Mouse (Mus musculus) intestine, embryonic 14.5 days (tissue): ENCODE data around the gene Atp6v0a4. TPM values are rescaled to one million over a fixed set of nuclear protein-coding genes. Genes with fewer than 3 reads are reported as not detected.

Source experiments
- ATAC-seq: fragments of 200-750 bp; cut with Nextera tagmentation; replicated peaks from 2 replicates; pipeline ENCODE4 v1.8.0; 2017; ENCODE audit warnings: low read depth, moderate number of reproducible peaks, moderate TSS enrichment, moderate library complexity; ENCODE audit not compliant: low FRiP score, low TSS enrichment
- DNase-seq: peaks from one replicate; pipeline ENCODE4 v3.0.0-alpha.2; 2018; ENCODE audit warnings: low spot score
- H3K27ac ChIP-seq: fragments of 300-500 bp; sonication (generic); 2 replicates; pipeline ENCODE4 v1.5.1; 2014; ENCODE audit warnings: low read depth, mild to moderate bottlenecking, control low read depth
- H3K27me3 ChIP-seq: fragments of 300-500 bp; sonication (generic); replicated peaks from 2 replicates; pipeline ENCODE4 v1.6.1; 2014; ENCODE audit warnings: low read length, control low read depth; ENCODE audit not compliant: control insufficient read depth, insufficient read depth
- H3K36me3 ChIP-seq: fragments of 300-500 bp; sonication (generic); 2 replicates; pipeline ENCODE4 v1.6.1; 2014; ENCODE audit warnings: low read length, control low read depth; ENCODE audit not compliant: control insufficient read depth, insufficient read depth
- H3K4me1 ChIP-seq: fragments of 300-500 bp; sonication (generic); replicated peaks from 2 replicates; pipeline ENCODE4 v1.6.1; 2014; ENCODE audit warnings: low read length, control low read depth, mixed read lengths; ENCODE audit not compliant: control insufficient read depth, insufficient read depth
- H3K4me2 ChIP-seq: fragments of 300-500 bp; sonication (generic); 2 replicates; pipeline ENCODE4 v1.6.1; 2014; ENCODE audit warnings: low read length
- H3K4me3 ChIP-seq: fragments of 300-500 bp; sonication (generic); 2 replicates; pipeline ENCODE4 v1.5.1; 2014; ENCODE audit warnings: low read depth, low read length, control low read depth, mixed read lengths
- H3K9ac ChIP-seq: fragments of 300-500 bp; sonication (generic); 2 replicates; pipeline ENCODE4 v1.6.1; 2014; ENCODE audit warnings: mild to moderate bottlenecking, low read length
- H3K9me3 ChIP-seq: fragments of 300-500 bp; sonication (generic); 2 replicates; pipeline ENCODE4 v1.6.1; 2016; ENCODE audit warnings: low read length, control low read depth; ENCODE audit not compliant: control insufficient read depth
- WGBS: fragments of 180-500 bp; shearing (Covaris S2); extraction: QIAGEN DNeasy Blood & Tissue Kit; methylation state at CpG from one replicate; pipeline ENCODE4 v1.1.7; 2014; 5-methylcytosine and 5-hydroxymethylcytosine counted together
- polyA plus RNA-seq: library from polyadenylated mRNA; unstranded; fragments of >200 nt; fragmentation: Nextera tagmentation; extraction: Ambion mirVana; gene quantifications from 2 replicates; pipeline ENCODE4 v1.2.1, GENCODE M21; 2014

The Atp6v0a4 gene
- polyA plus RNA-seq, 1 experiment from 2014 or later: 1.9 TPM

DNA sequence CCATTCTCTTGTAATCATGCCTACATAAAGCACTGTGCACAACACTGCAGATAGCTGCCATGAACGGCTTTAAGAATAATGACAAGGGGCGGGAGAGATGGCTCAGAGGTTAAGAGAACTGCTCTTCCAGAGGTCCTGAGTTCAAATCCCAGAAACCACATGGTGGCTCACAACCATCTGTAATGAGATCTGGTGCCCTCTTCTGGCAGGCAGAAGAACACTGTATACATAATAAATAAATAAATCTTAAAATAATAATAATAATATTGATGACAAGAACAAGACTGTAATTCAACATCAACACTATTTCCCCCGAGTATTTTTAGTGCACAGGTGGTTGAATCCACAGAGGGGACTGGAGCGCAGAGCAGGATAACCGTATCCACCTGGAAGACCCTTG, 31.8 kb upstream of the Atp6v0a4 start:
- no peak overlapping the region for H3K9ac ChIP-seq
- 89% methylated on average over 5 of the region's 5 CpGs for WGBS
- H3K36me3 ChIP-seq: peaks cover 29% of the 10 kb centered on the region
- H3K27ac ChIP-seq: no peak overlapping the region
- no peaks in the 10 kb centered on the region for H3K4me1 ChIP-seq
- no peaks in the 10 kb centered on the region for H3K9me3 ChIP-seq
- DNase-seq (no peak), ATAC-seq (no peak)
- no peak overlapping the region for H3K4me2 ChIP-seq
- no peak overlapping the region for H3K4me3 ChIP-seq
- H3K27me3 ChIP-seq: no peaks in the 10 kb centered on the region

GRCm38 (mm10) chr6:38152305-38152704, 27.9 kb upstream of the Atp6v0a4 start:
- Histone ChIP-seq H3K36me3 (peaks cover 31% of the 10 kb centered on the region), H3K27ac (no peak overlapping the region), H3K4me2 (no peak overlapping the region), H3K9me3 (no peaks in the 10 kb centered on the region), H3K9ac (no peak overlapping the region), H3K4me3 (no peak overlapping the region), H3K4me1 (no peaks in the 10 kb centered on the region), H3K27me3 (no peaks in the 10 kb centered on the region)
- DNase-seq (no peak), ATAC-seq (peak; percentile 56)
- 77% methylated on average over 11 of the region's 11 CpGs for WGBS

DNA sequence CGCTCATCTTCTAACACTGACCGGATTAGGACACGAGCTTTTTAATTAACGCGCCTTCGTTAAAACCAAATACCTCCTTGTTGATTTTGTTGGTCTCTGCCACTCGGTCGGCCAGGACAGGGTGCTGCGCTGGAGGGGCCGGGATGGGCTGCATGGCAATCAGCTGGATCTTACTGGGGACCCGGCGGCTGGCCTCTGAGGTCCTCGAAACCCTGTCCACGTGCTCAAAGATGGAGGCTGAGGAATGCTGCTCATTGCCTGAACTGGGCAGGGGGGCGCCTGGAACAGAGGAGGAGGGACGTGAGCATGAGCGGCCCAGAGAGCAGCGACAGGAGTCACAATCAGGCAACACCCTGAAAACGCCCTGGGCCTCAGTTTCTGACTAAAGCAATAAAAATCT, 25.1 kb upstream of the Atp6v0a4 start:
- H3K27ac ChIP-seq: no peak overlapping the region
- no peak overlapping the region for H3K4me3 ChIP-seq
- no peak for DNase-seq
- no peak overlapping the region for H3K9ac ChIP-seq
- H3K27me3 ChIP-seq: no peaks in the 10 kb centered on the region
- WGBS: 91% methylated on average over 19 of the region's 19 CpGs
- peaks cover 28% of the 10 kb centered on the region for H3K36me3 ChIP-seq
- ATAC-seq: no peak
- H3K4me2 ChIP-seq: no peak overlapping the region
- H3K9me3 ChIP-seq: no peaks in the 10 kb centered on the region
- H3K4me1 ChIP-seq: peaks cover 9% of the 10 kb centered on the region; the same call in 1 of the 2 replicates

GRCm38 (mm10) chr6:38148626-38149025, 24.2 kb upstream of the Atp6v0a4 start:
- Histone ChIP-seq H3K4me3 (no peak overlapping the region), H3K36me3 (peaks cover 28% of the 10 kb centered on the region), H3K9me3 (no peaks in the 10 kb centered on the region), H3K27me3 (no peaks in the 10 kb centered on the region), H3K9ac (no peak overlapping the region), H3K4me1 (peaks cover 9% of the 10 kb centered on the region; the same call in 1 of the 2 replicates), H3K4me2 (no peak overlapping the region), H3K27ac (no peak overlapping the region)
- 84% methylated on average over 10 of the region's 10 CpGs for WGBS
- ATAC-seq (no peak), DNase-seq (no peak)

DNA sequence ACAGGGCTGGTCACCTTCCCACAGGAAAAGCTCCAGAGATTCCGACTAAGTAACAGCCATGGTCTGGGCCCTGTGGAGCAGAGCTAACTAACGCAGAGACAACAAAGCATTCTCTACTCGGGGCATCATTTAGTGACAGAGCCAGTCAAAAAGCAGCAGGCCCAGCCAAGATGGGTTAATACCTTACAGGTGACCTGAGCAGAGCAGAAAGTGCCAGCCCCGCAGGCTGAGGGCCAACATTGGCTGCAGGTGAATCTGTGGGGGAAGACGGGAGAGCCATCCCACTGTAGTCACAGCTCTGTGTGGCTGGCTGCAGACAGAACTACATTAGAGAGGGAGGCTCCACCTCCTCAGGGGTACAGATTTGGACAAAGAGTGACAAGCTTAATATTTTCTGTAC, 22.9 kb upstream of the Atp6v0a4 start:
- H3K4me3 ChIP-seq: no peak overlapping the region
- peaks cover 28% of the 10 kb centered on the region for H3K36me3 ChIP-seq
- no peaks in the 10 kb centered on the region for H3K9me3 ChIP-seq
- H3K4me1 ChIP-seq: peaks cover 9% of the 10 kb centered on the region; the same call in 1 of the 2 replicates
- ATAC-seq (no peak), DNase-seq (no peak)
- H3K4me2 ChIP-seq: no peak overlapping the region
- 91% methylated on average over 5 of the region's 5 CpGs for WGBS
- H3K27me3 ChIP-seq: no peaks in the 10 kb centered on the region
- no peak overlapping the region for H3K9ac ChIP-seq
- H3K27ac ChIP-seq: no peak overlapping the region

GRCm38 (mm10) chr6:38145463-38146065, 21.2 kb upstream of the Atp6v0a4 start:
- no peak overlapping the region for H3K9ac ChIP-seq
- H3K9me3 ChIP-seq: no peaks in the 10 kb centered on the region
- no peaks in the 10 kb centered on the region for H3K27me3 ChIP-seq
- H3K4me1 ChIP-seq: peaks cover 9% of the 10 kb centered on the region; the same call in 1 of the 2 replicates
- peak overlapping the region; percentile 38; the same call in 1 of the 2 replicates for H3K27ac ChIP-seq
- DNase-seq: no peak
- no peak for ATAC-seq
- no peak overlapping the region for H3K4me3 ChIP-seq
- H3K36me3 ChIP-seq: peaks cover 28% of the 10 kb centered on the region
- 62% methylated on average over 8 of the region's 8 CpGs for WGBS
- no peak overlapping the region for H3K4me2 ChIP-seq

DNA sequence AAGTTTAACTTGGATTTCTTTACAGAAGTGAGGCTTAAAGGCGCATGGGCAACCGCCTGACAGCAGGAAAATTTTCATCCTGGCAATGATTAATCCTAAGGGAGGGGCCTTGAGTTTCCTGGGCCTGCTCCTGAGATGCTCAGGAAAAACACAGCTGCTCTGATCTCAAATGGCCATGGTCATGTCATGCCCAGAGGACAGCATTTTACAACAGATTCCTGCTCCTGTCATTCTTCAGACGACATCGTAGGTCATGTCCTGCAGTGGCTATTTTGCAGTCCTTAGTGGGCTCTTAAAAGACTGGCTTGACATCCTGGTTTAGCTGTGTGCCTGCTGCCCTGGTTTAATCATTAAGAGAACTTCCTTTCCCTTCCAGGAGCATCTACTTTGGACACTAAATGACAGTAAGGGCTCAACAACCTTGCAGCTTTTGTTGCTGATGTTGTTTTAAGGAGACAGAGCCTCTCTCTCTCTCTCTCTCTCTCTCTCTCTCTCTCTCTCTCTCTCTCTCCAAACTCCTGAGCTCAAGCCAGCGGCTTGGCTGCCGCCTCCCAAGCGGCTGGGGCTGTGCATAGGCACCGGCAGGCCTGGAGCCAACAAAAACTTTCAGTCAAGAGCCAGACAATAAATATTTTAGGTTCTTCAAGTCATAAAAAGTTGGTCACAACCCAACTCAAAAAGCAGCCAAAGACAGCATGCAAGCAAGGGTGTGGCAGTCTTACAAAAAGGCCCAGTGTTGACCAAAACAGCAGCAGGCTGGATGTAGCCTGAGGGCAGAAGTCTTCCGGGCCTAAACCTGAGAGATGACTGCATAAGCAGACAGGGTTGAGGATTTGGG, 20.0 kb upstream of the Atp6v0a4 start:
- no peak overlapping the region for H3K4me2 ChIP-seq
- 52% methylated on average over 9 of the region's 9 CpGs for WGBS
- 0 out of 2 replicates have a peak overlapping the region, but pooled peaks have one; percentile 25 for H3K27ac ChIP-seq
- H3K36me3 ChIP-seq: peaks cover 26% of the 10 kb centered on the region
- H3K27me3 ChIP-seq: no peaks in the 10 kb centered on the region
- peaks cover 9% of the 10 kb centered on the region; the same call in 1 of the 2 replicates for H3K4me1 ChIP-seq
- ATAC-seq (no peak), DNase-seq (peak; percentile 67)
- H3K4me3 ChIP-seq: no peak overlapping the region
- H3K9me3 ChIP-seq: no peaks in the 10 kb centered on the region
- no peak overlapping the region for H3K9ac ChIP-seq

DNA sequence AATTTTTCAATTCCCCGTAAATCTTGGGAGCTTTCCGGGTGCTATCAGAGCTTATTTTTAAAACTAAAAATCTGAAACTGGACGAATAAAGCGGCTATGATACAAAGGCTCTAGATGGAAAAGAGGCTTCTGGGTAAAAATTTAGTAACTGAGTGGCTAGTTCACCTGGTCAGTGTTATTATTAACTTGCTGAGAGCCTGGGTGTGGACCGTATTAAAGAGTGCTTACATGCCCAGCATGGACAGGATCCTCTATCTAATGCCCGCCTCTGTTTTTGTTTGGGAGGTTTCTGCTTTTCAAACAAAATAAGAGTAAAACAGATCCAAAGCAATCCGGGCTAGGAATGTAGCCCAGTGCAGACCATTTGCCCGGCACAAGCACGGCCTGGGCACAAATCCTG, 16.0 kb upstream of the Atp6v0a4 start:
- peaks cover 18% of the 10 kb centered on the region for H3K36me3 ChIP-seq
- DNase-seq (no peak), ATAC-seq (no peak)
- H3K27me3 ChIP-seq: no peaks in the 10 kb centered on the region
- peaks cover 7% of the 10 kb centered on the region; the same call in 1 of the 2 replicates for H3K4me1 ChIP-seq
- no peaks in the 10 kb centered on the region for H3K9me3 ChIP-seq
- no peak overlapping the region for H3K9ac ChIP-seq
- no peak overlapping the region for H3K4me2 ChIP-seq
- no peak overlapping the region for H3K27ac ChIP-seq
- H3K4me3 ChIP-seq: no peak overlapping the region
- 89% methylated on average over 9 of the region's 9 CpGs for WGBS
